Mouse (Mus musculus) intestine, postnatal 0 days (tissue): ENCODE results near the gene Gramd1b. TPM values are rescaled to one million over a fixed set of nuclear protein-coding genes. Genes with fewer than 3 reads are reported as not detected.

Experiments
- ATAC-seq: fragments of 200-750 bp; cut with Nextera tagmentation; 2 replicates; pipeline ENCODE4 v1.8.0; 2017; ENCODE audit warnings: mild to moderate bottlenecking, moderate TSS enrichment, moderate library complexity
- H3K27ac ChIP-seq: fragments of 300-500 bp; sonication (generic); 2 replicates; pipeline ENCODE4 v1.5.1; 2014; ENCODE audit warnings: mild to moderate bottlenecking, low read depth, low read length, moderate library complexity
- H3K27me3 ChIP-seq: fragments of 300-500 bp; sonication (generic); replicated peaks from 2 replicates; pipeline ENCODE4 v1.6.1; 2014; ENCODE audit warnings: low read length, mixed read lengths; ENCODE audit not compliant: control insufficient read depth, insufficient read depth
- H3K36me3 ChIP-seq: fragments of 300-500 bp; sonication (generic); 2 replicates; pipeline ENCODE4 v1.6.1; 2014; ENCODE audit warnings: mild to moderate bottlenecking, moderate library complexity; ENCODE audit not compliant: control insufficient read depth, insufficient read depth
- H3K4me1 ChIP-seq: fragments of 300-500 bp; sonication (generic); replicated peaks from 2 replicates; pipeline ENCODE4 v1.6.1; 2014; ENCODE audit warnings: antibody characterized with exemption, low read length, mixed read lengths; ENCODE audit not compliant: control insufficient read depth, insufficient read depth
- H3K4me2 ChIP-seq: fragments of 300-500 bp; sonication (generic); replicated peaks from 2 replicates; pipeline ENCODE4 v1.6.1; 2014; ENCODE audit warnings: low read depth, mild to moderate bottlenecking, moderate library complexity
- H3K4me3 ChIP-seq: fragments of 300-500 bp; sonication (generic); 2 replicates; pipeline ENCODE4 v1.5.1; 2014; ENCODE audit warnings: low read depth, low read length
- H3K9ac ChIP-seq: fragments of 300-500 bp; sonication (generic); 2 replicates; pipeline ENCODE4 v1.6.1; 2014; ENCODE audit warnings: mild to moderate bottlenecking, low read depth, low read length
- H3K9me3 ChIP-seq: fragments of 300-500 bp; sonication (generic); 2 replicates; pipeline ENCODE4 v1.6.1; 2016; ENCODE audit warnings: mixed run types; ENCODE audit not compliant: control insufficient read depth
- CTCF ChIP-seq: sonication (generic); IDR thresholded peaks from 2 replicates; pipeline ENCODE4 v1.5.1; 2016; ENCODE audit warnings: low read depth, mild to moderate bottlenecking, control low read depth, antibody characterized with exemption, moderate library complexity
- WGBS: fragments of 180-500 bp; shearing (Covaris S2); extraction: QIAGEN DNeasy Blood & Tissue Kit; methylation state at CpG from one replicate; pipeline ENCODE4 v1.1.7; 2014; 5-methylcytosine and 5-hydroxymethylcytosine counted together
- polyA plus RNA-seq: library from polyadenylated mRNA; unstranded; fragments of >200 nt; fragmentation: Nextera tagmentation; extraction: Ambion mirVana; gene quantifications from 2 replicates; pipeline ENCODE4 v1.2.1, GENCODE M21; 2015

Gene Gramd1b
- polyA plus RNA-seq, 1 experiment from 2014 or later = 15.2 TPM

DNA sequence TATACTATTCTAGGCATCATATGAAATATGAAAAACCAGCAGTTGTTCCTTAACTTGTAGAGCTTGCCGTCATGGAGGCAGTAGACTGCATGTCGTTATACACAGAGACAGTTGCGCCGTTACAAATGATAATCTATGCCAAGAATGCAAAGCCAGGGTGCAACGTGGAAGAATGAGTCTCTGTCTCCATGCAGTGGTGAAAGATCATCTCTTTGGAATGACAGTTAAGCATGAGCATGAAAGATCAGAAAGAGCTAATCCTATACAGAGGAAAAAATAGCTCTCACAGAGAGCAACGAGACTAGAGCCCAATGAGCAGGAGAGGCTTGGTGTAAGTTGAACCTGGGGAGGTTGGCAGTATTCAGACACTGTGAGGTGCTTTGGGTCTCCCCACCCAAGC lies 284.5 kb downstream of the Gramd1b start:
- ATAC-seq = no peak
- no peaks in the 10 kb centered on the region for H3K27me3 ChIP-seq
- H3K9ac ChIP-seq = no peak overlapping the region
- H3K27ac ChIP-seq = no peak overlapping the region
- no peaks in the 10 kb centered on the region for H3K9me3 ChIP-seq
- 77% methylated on average over 6 of the region's 6 CpGs for whole genome bisulfite sequencing
- no peaks in the 10 kb centered on the region for H3K36me3 ChIP-seq
- H3K4me2 ChIP-seq = no peak overlapping the region
- H3K4me3 ChIP-seq = no peak overlapping the region
- TF ChIP-seq CTCF = no peak
- no peaks in the 10 kb centered on the region for H3K4me1 ChIP-seq

DNA sequence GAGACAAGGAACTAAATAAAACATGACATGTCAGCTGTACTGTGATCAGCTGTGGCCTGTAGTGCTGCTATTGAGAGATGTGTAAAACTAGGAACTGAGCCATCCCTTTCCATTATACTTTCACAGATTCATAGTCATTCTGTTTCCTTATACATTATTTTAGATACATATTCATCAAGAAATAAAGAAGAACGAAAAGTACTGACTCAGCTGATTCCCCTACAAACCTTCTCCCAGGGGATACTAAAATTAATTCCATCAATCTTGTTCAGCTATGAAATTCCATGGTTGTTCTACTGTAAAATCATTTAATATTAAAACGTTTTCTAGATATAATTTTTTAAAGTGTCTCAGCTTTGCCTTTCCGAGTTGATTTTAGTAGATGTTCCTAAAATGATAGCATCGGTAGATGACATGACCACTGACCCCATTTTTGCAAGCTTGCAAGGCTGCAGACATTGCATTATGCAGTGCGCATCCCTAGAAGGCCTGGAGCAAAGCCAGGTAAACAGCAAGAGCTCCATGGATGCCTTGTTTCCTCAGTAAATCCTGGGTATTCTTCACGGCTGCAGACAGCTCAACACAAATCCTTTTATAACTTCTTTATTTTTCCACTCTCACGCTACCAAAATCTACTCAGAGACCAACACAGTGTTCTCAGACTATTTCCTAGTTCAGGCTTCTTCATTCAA lies 285.1 kb downstream of the Gramd1b start:
- TF ChIP-seq CTCF = no peak
- Histone ChIP-seq H3K9me3 (no peaks in the 10 kb centered on the region), H3K4me3 (no peak overlapping the region), H3K36me3 (no peaks in the 10 kb centered on the region), H3K4me1 (no peaks in the 10 kb centered on the region), H3K4me2 (no peak overlapping the region), H3K27ac (no peak overlapping the region), H3K9ac (no peak overlapping the region), H3K27me3 (no peaks in the 10 kb centered on the region)
- 82% methylated on average over 7 of the region's 7 CpGs for WGBS
- ATAC-seq = no peak

DNA sequence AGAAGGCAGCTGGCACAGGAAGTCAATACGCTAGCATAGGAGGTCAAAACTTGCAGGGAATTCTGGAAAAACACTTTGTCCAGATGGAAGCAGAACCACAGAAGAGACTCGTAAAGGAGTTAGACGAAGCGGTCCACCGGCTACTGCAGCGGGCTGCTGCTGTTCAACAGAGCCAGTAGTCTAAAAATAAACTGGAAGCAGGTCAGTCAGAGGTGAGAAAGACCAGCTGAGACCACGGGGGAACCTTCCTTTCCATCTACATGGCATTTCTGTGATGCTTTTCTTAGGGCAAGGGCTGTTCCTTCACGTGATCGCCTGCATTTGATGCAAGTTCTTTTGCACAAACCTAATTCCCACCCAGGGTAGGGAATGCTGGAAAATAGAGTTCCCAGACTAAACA lies 285.7 kb downstream of the Gramd1b start:
- no peaks in the 10 kb centered on the region for H3K27me3 ChIP-seq
- H3K36me3 ChIP-seq = no peaks in the 10 kb centered on the region
- TF ChIP-seq CTCF = no peak
- no peaks in the 10 kb centered on the region for H3K4me1 ChIP-seq
- no peak for ATAC-seq
- no peaks in the 10 kb centered on the region for H3K9me3 ChIP-seq
- H3K9ac ChIP-seq = no peak overlapping the region
- H3K27ac ChIP-seq = no peak overlapping the region
- H3K4me2 ChIP-seq = no peak overlapping the region
- 60% methylated on average over 9 of the region's 9 CpGs for WGBS
- H3K4me3 ChIP-seq = no peak overlapping the region

Other genes with a start within 250 kb of the Gramd1b start
- gene Gm21915, start 139.2 kb upstream of the Gramd1b start, polyA plus RNA-seq = not detected in 2 replicates
- 23.0 and 25.2 TPM in 2 replicates for gene Clmp, start 154.6 kb upstream of the Gramd1b start, polyA plus RNA-seq